Mouse (Mus musculus) thymus, adult 18-20 months (tissue): ENCODE measurements around the gene Hmcn2.

Experiments
- DNase-seq, 2 experiments: peaks; one replicate each; pipeline ENCODE4 v3.0.0; 2022; ENCODE audit warnings: mixed read lengths in 2 of 2

The Hmcn2 gene

GRCm38 (mm10) chr2:31484187-31484586 lies 170.0 kb downstream of the Hmcn2 start:
- no peak for DNase-seq

- no peak for DNase-seq
These were observed 175.0 kb downstream of the Hmcn2 start for GRCm38 (mm10) chr2:31489166-31489565.

- DNase-seq: no peak
These were observed 176.3 kb downstream of the Hmcn2 start for GRCm38 (mm10) chr2:31490556-31490955.

- no peak for DNase-seq
These were observed 178.1 kb downstream of the Hmcn2 start for GRCm38 (mm10) chr2:31492308-31492707.

- DNase-seq: no peak
These were observed 179.0 kb downstream of the Hmcn2 start for GRCm38 (mm10) chr2:31493243-31493642.

GRCm38 (mm10) chr2:31494315-31494714 lies 180.1 kb downstream of the Hmcn2 start:
- DNase-seq: no peak

- DNase-seq: no peak
These were observed 180.8 kb downstream of the Hmcn2 start for GRCm38 (mm10) chr2:31495046-31495476.

- no peak for DNase-seq
These were observed 181.9 kb downstream of the Hmcn2 start for GRCm38 (mm10) chr2:31496141-31496540.

- no peak for DNase-seq
These were observed 182.9 kb downstream of the Hmcn2 start for GRCm38 (mm10) chr2:31497113-31497512.

GRCm38 (mm10) chr2:31497635-31498034 lies 183.4 kb downstream of the Hmcn2 start:
- DNase-seq: no peak

- no peak for DNase-seq
These were observed 185.4 kb downstream of the Hmcn2 start for GRCm38 (mm10) chr2:31499327-31500291.

- DNase-seq: no peak
These were observed 186.3 kb downstream of the Hmcn2 start for GRCm38 (mm10) chr2:31500292-31501204.

- DNase-seq: no peak
These were observed 187.4 kb downstream of the Hmcn2 start for GRCm38 (mm10) chr2:31501448-31502130.

- DNase-seq: no peak
These were observed 188.7 kb downstream of the Hmcn2 start for GRCm38 (mm10) chr2:31502616-31503522.

GRCm38 (mm10) chr2:31505472-31505871 lies 191.3 kb downstream of the Hmcn2 start:
- no peak for DNase-seq

GRCm38 (mm10) chr2:31508851-31509250 lies 194.6 kb downstream of the Hmcn2 start:
- DNase-seq: no peak
